Mouse (Mus musculus): Measurements from ENCODE around the gene 4930579F01Rik. TPM values are rescaled to one million over a fixed set of nuclear protein-coding genes. Genes with fewer than 3 reads are reported as not detected.

Gene 4930579F01Rik
- polyA plus RNA-seq, 1 experiment: not detected

DNA sequence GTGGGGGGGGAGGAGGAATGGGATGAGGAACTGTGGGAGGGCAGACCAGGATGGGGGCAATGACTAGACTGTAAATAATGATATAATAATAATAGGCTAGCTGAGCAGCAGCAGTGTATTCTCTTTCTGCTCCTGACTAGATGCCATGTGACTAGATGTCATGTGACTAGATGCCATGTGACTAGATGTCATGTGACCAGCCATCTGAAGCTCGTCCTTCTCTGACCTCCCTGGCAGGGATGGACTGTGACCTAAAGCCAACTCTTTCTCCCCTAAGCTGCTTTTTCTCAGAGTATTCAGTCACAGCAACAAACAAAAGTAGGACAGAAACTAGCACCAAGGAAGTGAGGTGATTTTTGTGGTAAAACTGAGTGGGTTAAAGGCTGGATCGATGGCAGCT is 11.6 kb downstream of the 4930579F01Rik start:
- DNase-seq: peak; percentile 4
- TF ChIP-seq POLR2A (IDR thresholded peaks at IDR 0.05; ENCODE audit: low read depth, low read length) (no peak), CTCF (conservative IDR thresholded peaks at IDR 0.05; ENCODE audit: insufficient read depth, insufficient read length, low read depth, low read length) (no peak)
- H3K4me3 ChIP-seq (ENCODE audit: insufficient read depth, low read depth, low read length): no peak overlapping the region
- H3K36me3 ChIP-seq (ENCODE audit: control insufficient read depth, insufficient read depth, low read length): no peaks in the 10 kb centered on the region
- no peaks in the 10 kb centered on the region for H3K4me1 ChIP-seq (ENCODE audit: control insufficient read depth, insufficient read depth, low read length)
- H3K27me3 ChIP-seq (replicated peaks; ENCODE audit: control insufficient read depth, insufficient read depth, low read length): no peaks in the 10 kb centered on the region
- no peak overlapping the region for H3K27ac ChIP-seq (ENCODE audit: insufficient read depth, low read depth, low read length)
- 70% methylated on average over 2 of the region's 2 CpGs for WGBS

DNA sequence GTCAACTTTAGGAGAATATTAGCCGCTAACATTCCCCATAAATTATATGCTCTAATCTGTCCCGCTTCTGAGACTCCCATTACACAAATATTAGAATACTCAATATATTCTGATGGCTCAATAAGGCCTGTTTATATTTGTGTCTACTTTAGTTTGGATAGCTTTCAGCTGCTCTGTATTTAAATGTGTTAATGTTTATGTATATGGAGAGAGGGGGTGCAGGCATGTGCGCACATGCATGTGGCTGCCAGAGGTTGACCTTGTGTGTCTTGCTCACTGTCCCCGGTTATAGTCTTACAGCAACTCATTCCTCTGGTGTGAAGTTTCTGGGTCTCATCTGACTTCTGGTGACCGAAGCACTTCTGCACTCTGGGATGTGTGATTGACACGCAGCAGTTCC is 18.1 kb downstream of the 4930579F01Rik start:
- 71% methylated on average over 6 of the region's 6 CpGs for WGBS
- DNase-seq: no peak
- Histone ChIP-seq H3K27me3 (replicated peaks; ENCODE audit: control insufficient read depth, insufficient read depth, low read length) (no peaks in the 10 kb centered on the region), H3K4me3 (ENCODE audit: insufficient read depth, low read depth, low read length) (no peak overlapping the region), H3K4me1 (ENCODE audit: control insufficient read depth, insufficient read depth, low read length) (no peaks in the 10 kb centered on the region), H3K36me3 (ENCODE audit: control insufficient read depth, insufficient read depth, low read length) (no peaks in the 10 kb centered on the region), H3K27ac (ENCODE audit: insufficient read depth, low read depth, low read length) (no peak overlapping the region)
- TF ChIP-seq POLR2A (IDR thresholded peaks at IDR 0.05; ENCODE audit: low read depth, low read length): no peak
- no peak for TF ChIP-seq CTCF (conservative IDR thresholded peaks at IDR 0.05; ENCODE audit: insufficient read depth, insufficient read length, low read depth, low read length)

DNA sequence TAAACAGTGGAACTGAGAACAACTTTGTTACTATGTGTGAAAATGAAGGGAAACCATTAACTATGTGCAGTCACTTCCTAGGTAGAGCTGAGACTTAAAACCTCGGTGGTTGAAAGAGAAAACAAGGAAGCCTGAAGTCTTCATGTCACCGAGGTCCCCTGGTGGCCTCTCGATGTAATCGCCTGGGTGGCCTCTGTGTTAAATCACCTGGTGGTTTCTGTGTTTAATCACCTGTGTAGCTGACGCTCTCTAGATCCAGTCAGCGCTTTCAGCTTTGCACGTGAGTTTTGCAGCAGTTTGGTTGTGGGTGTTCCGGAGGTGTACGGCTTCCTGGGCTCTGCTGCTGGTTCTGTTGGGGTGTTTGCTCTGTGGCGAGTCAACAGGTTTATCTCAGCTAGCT is 20.3 kb downstream of the 4930579F01Rik start:
- no peaks in the 10 kb centered on the region for H3K27me3 ChIP-seq (replicated peaks; ENCODE audit: control insufficient read depth, insufficient read depth, low read length)
- TF ChIP-seq POLR2A (IDR thresholded peaks at IDR 0.05; ENCODE audit: low read depth, low read length) (no peak), CTCF (conservative IDR thresholded peaks at IDR 0.05; ENCODE audit: insufficient read depth, insufficient read length, low read depth, low read length) (no peak)
- peak; percentile 3 for DNase-seq
- H3K4me3 ChIP-seq (ENCODE audit: insufficient read depth, low read depth, low read length): no peak overlapping the region
- H3K27ac ChIP-seq (ENCODE audit: insufficient read depth, low read depth, low read length): no peak overlapping the region
- H3K4me1 ChIP-seq (ENCODE audit: control insufficient read depth, insufficient read depth, low read length): no peaks in the 10 kb centered on the region
- WGBS: 80% methylated on average over 10 of the region's 10 CpGs
- H3K36me3 ChIP-seq (ENCODE audit: control insufficient read depth, insufficient read depth, low read length): no peaks in the 10 kb centered on the region

DNA sequence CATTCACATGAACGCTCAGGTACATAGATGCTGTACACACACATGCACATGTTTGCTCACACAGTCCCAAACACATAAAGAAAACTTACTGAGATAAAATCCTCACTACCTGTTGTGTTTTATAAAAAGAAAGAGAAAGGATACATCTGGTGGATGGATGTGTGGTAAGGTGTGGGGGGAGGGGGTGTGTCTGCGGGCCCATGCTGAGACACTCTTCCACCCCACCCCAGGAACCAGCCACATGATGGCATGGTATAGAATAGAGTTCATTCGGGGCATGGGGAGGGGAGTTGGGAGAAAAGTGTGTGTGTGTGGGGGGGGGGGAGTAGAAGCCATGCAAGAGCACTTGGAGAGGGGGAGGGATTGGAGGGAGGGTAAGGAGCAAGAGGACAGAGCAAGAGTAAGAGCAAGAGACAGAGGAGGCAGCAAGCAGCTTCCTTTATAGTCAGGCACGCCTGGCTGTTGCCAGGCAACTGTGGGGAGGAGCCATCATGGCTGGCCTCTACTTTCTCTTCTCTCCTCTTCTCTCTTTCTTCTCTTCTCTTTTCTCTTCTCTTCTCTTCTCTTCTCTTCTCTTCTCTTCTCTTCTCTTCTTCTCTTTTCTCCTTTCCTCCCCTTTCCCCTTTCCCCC is 31.0 kb downstream of the 4930579F01Rik start:
- WGBS: 65% methylated on average over 4 of the region's 4 CpGs

DNA sequence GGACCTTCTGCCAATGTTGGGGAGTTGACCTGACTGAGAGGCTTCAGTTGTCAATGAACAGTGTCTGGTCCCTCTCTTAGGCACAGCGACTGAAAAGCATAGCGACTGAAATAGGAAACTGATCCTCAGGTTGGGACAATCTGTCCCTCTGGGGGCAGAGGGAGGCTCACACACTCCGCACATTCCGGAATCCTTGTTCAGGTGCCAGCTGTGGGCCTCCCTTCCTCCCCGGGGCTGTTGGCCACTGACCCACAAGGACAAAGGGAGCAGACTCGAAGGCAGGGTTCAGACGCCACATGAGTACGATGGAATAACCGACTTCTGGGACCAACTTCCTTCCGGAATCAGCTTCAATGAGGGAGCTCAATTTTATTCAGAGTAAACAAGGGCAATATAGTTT is 32.0 kb downstream of the 4930579F01Rik start:
- Histone ChIP-seq H3K36me3 (ENCODE audit: control insufficient read depth, insufficient read depth, low read length) (no peaks in the 10 kb centered on the region), H3K27ac (ENCODE audit: insufficient read depth, low read depth, low read length) (no peak overlapping the region), H3K4me3 (ENCODE audit: insufficient read depth, low read depth, low read length) (no peak overlapping the region), H3K4me1 (ENCODE audit: control insufficient read depth, insufficient read depth, low read length) (no peaks in the 10 kb centered on the region), H3K27me3 (replicated peaks; ENCODE audit: control insufficient read depth, insufficient read depth, low read length) (no peaks in the 10 kb centered on the region; the same call in 1 of the 2 replicates)
- 74% methylated on average over 10 of the region's 10 CpGs for WGBS
- no peak for TF ChIP-seq POLR2A (IDR thresholded peaks at IDR 0.05; ENCODE audit: low read depth, low read length)
- no peak for TF ChIP-seq CTCF (conservative IDR thresholded peaks at IDR 0.05; ENCODE audit: insufficient read depth, insufficient read length, low read depth, low read length)
- DNase-seq: no peak

More for the DNA sequence above, 31.0 kb downstream of the 4930579F01Rik start:
- TF ChIP-seq POLR2A (IDR thresholded peaks at IDR 0.05; ENCODE audit: low read depth, low read length) (no peak), CTCF (conservative IDR thresholded peaks at IDR 0.05; ENCODE audit: insufficient read depth, insufficient read length, low read depth, low read length) (no peak)
- Histone ChIP-seq H3K27ac (ENCODE audit: insufficient read depth, low read depth, low read length) (no peak overlapping the region), H3K4me3 (ENCODE audit: insufficient read depth, low read depth, low read length) (no peak overlapping the region), H3K4me1 (ENCODE audit: control insufficient read depth, insufficient read depth, low read length) (no peaks in the 10 kb centered on the region), H3K36me3 (ENCODE audit: control insufficient read depth, insufficient read depth, low read length) (no peaks in the 10 kb centered on the region), H3K27me3 (replicated peaks; ENCODE audit: control insufficient read depth, insufficient read depth, low read length) (no peaks in the 10 kb centered on the region; the same call in 1 of the 2 replicates)
- DNase-seq: no peak

DNA sequence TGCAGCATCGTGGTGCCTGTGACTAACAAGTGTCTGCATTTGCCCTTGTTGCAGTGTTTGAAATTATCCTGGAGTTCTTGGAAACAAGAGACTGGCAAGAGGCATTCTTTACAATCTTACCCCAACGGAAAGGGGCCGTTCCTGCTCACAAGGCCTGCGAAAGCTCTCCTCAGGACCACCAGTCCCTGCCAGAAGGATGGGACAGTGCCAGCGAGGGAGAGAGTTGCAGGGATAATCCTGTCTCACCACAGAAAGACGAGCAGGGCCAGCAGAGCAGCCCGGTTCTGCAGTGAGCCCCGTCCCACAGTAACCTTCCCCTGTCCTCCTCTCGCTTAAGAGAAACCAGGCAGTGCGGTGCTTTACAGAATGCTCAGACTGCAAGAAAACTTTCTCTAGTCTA is 37.0 kb downstream of the 4930579F01Rik start:
- Histone ChIP-seq H3K27me3 (replicated peaks; ENCODE audit: control insufficient read depth, insufficient read depth, low read length) (no peaks in the 10 kb centered on the region), H3K36me3 (ENCODE audit: control insufficient read depth, insufficient read depth, low read length) (no peaks in the 10 kb centered on the region), H3K27ac (ENCODE audit: insufficient read depth, low read depth, low read length) (no peak overlapping the region), H3K4me3 (ENCODE audit: insufficient read depth, low read depth, low read length) (no peak overlapping the region), H3K4me1 (ENCODE audit: control insufficient read depth, insufficient read depth, low read length) (no peaks in the 10 kb centered on the region)
- 65% methylated on average over 10 of the region's 10 CpGs for WGBS
- DNase-seq: no peak
- no peak for TF ChIP-seq POLR2A (IDR thresholded peaks at IDR 0.05; ENCODE audit: low read depth, low read length)
- no peak for TF ChIP-seq CTCF (conservative IDR thresholded peaks at IDR 0.05; ENCODE audit: insufficient read depth, insufficient read length, low read depth, low read length)

DNA sequence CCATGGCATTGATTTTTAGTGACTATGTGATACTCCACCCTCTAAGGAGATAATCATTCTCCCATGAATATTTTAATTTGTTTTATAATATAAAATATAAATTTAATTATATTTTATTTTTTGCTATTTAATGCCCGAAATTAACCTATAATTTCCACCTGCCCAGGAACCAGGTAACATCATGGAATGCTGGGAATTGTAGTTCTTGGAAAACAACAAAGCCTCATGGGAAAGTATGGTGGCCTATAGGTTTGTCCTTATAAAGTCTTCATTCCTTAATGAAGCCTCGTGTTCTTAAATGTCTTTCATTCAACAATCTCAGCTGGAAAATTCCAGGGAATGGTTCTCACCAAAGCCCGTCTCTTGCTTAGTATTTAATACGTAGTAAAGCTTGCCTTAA is 38.6 kb downstream of the 4930579F01Rik start:
- no peak overlapping the region for H3K4me3 ChIP-seq (ENCODE audit: insufficient read depth, low read depth, low read length)
- TF ChIP-seq CTCF (conservative IDR thresholded peaks at IDR 0.05; ENCODE audit: insufficient read depth, insufficient read length, low read depth, low read length) (no peak), POLR2A (IDR thresholded peaks at IDR 0.05; ENCODE audit: low read depth, low read length) (no peak)
- WGBS: 95% methylated on average over 4 of the region's 4 CpGs
- no peaks in the 10 kb centered on the region for H3K27me3 ChIP-seq (replicated peaks; ENCODE audit: control insufficient read depth, insufficient read depth, low read length)
- H3K4me1 ChIP-seq (ENCODE audit: control insufficient read depth, insufficient read depth, low read length): no peaks in the 10 kb centered on the region
- H3K27ac ChIP-seq (ENCODE audit: insufficient read depth, low read depth, low read length): no peak overlapping the region
- no peak for DNase-seq
- H3K36me3 ChIP-seq (ENCODE audit: control insufficient read depth, insufficient read depth, low read length): no peaks in the 10 kb centered on the region

Measured in kidney, adult 2 months (tissue).